Mouse (Mus musculus) embryonic facial prominence, embryonic 15.5 days (tissue): ENCODE results near the gene Trp53tg5. TPM values are rescaled to one million over a fixed set of nuclear protein-coding genes. Genes with fewer than 3 reads are reported as not detected.

Experiments used
- ATAC-seq: fragments of 200-750 bp; cut with Nextera tagmentation; 2 replicates; pipeline ENCODE4 v1.8.0; 2017; ENCODE audit warnings: low read depth, moderate TSS enrichment; ENCODE audit not compliant: insufficient number of reproducible peaks, low FRiP score, low TSS enrichment
- H3K27ac ChIP-seq: fragments of 300-500 bp; sonication (generic); replicated peaks from 2 replicates; pipeline ENCODE4 v1.5.1; 2015; ENCODE audit warnings: mild to moderate bottlenecking, inconsistent platforms
- H3K27me3 ChIP-seq: fragments of 300-500 bp; sonication (generic); 2 replicates; pipeline ENCODE4 v1.6.1; 2015; ENCODE audit warnings: inconsistent platforms
- H3K36me3 ChIP-seq: fragments of 300-500 bp; sonication (generic); 2 replicates; pipeline ENCODE4 v1.6.1; 2015; ENCODE audit warnings: mild to moderate bottlenecking, inconsistent platforms
- H3K4me1 ChIP-seq: fragments of 300-500 bp; sonication (generic); 2 replicates; pipeline ENCODE4 v1.6.1; 2015; ENCODE audit warnings: inconsistent platforms
- H3K4me2 ChIP-seq: fragments of 300-500 bp; sonication (generic); replicated peaks from 2 replicates; pipeline ENCODE4 v1.6.1; 2015; ENCODE audit warnings: mild to moderate bottlenecking, inconsistent platforms
- H3K4me3 ChIP-seq: fragments of 300-500 bp; sonication (generic); replicated peaks from 2 replicates; pipeline ENCODE4 v1.5.1; 2015; ENCODE audit warnings: mild to moderate bottlenecking, inconsistent platforms
- H3K9ac ChIP-seq: fragments of 300-500 bp; sonication (generic); 2 replicates; pipeline ENCODE4 v1.6.1; 2015; ENCODE audit warnings: inconsistent platforms
- H3K9me3 ChIP-seq: fragments of 300-500 bp; sonication (generic); replicated peaks from 2 replicates; pipeline ENCODE4 v1.6.1; 2016; ENCODE audit warnings: inconsistent platforms
- WGBS: fragments of 180-500 bp; shearing (Covaris S2); methylation state at CpG from one replicate; pipeline ENCODE4 v1.1.7; 2015; 5-methylcytosine and 5-hydroxymethylcytosine counted together
- polyA plus RNA-seq: library from polyadenylated mRNA; unstranded; fragments of >200 nt; fragmentation: Nextera tagmentation; extraction: Ambion mirVana; gene quantifications from 2 replicates; pipeline ENCODE4 v1.2.1, GENCODE M21; 2015

The Trp53tg5 gene
- polyA plus RNA-seq, 1 experiment from 2014 or later: not detected

DNA sequence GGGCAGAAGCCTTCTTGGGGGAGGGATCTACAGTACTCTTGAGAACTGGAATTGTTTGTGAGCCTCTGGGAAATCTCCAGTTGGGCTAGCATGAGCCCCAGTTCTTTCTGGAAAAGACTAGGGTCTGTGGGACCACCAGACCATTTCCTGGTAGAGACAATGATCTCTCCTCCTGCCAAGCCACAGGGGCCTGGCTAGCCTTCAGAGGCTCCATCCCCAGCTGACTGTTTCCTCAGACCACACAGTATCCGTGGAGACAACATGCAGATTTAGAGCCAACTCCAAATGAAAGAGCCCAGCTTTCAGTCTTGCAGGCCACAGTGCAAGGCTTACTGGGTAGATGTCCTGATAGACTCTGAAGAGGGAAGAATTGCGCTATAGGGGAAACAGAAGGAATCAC, 20.6 kb upstream of the Trp53tg5 start:
- no peak overlapping the region for H3K9ac ChIP-seq
- H3K4me3 ChIP-seq: no peak overlapping the region
- peaks cover 9% of the 10 kb centered on the region for H3K4me1 ChIP-seq
- no peak overlapping the region for H3K27ac ChIP-seq
- 40% methylated on average over 2 of the region's 2 CpGs for whole genome bisulfite sequencing
- no peak overlapping the region for H3K4me2 ChIP-seq
- no peak for ATAC-seq
- H3K27me3 ChIP-seq: no peaks in the 10 kb centered on the region
- no peaks in the 10 kb centered on the region for H3K9me3 ChIP-seq
- H3K36me3 ChIP-seq: peaks cover 5% of the 10 kb centered on the region; the same call in 1 of the 2 replicates

DNA sequence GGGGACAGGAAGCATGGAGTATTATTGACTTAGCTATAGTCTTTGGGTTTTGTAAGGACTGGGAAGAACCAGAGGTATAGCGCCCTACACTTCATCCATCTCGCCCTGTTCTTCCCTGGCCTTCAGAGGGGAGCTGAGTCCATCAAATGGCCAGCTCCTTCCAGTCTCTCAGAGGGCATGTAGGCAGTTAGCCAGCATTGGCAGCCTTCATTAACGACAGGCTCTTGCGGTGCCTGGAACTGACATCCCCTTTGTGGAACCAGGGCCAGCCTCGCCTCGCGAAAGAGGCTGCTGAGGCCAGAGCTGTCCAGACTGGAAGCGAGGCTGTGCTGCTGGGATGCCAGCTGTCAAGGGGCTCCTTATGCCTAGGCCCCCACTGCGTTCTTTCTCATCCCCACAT, 14.3 kb upstream of the Trp53tg5 start:
- H3K4me1 ChIP-seq: peaks cover 22% of the 10 kb centered on the region
- H3K4me3 ChIP-seq: no peak overlapping the region
- no peak overlapping the region for H3K9ac ChIP-seq
- no peaks in the 10 kb centered on the region; the same call in 1 of the 2 replicates for H3K36me3 ChIP-seq
- no peak overlapping the region for H3K27ac ChIP-seq
- H3K9me3 ChIP-seq: no peaks in the 10 kb centered on the region
- H3K27me3 ChIP-seq: peaks cover 23% of the 10 kb centered on the region
- WGBS: 63% methylated on average over 9 of the region's 9 CpGs
- ATAC-seq: no peak
- H3K4me2 ChIP-seq: no peak overlapping the region

DNA sequence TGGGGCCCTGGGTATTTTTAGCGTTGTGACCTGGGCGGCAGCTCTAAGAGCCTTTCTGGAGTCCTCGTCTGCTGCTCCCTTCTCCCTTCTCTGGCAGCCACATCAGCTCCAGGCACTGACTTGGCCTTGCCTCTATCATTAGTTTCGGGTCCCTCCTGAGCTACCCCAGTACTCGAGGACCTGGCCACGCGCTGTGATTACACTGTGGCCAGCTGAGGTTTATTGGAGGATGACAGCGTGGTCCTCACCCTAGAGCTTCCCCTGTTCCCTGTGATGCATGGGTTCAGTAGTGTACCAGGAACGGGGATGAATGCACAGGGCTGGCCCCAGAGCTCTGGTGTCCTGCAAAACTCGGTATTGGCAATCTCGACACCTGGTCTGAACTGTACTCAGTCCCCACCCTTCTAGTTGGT, 13.6 kb upstream of the Trp53tg5 start:
- Histone ChIP-seq H3K4me3 (peak overlapping the region; percentile 66), H3K9me3 (no peaks in the 10 kb centered on the region), H3K27me3 (peaks cover 23% of the 10 kb centered on the region), H3K27ac (no peak overlapping the region), H3K4me1 (peaks cover 22% of the 10 kb centered on the region), H3K9ac (peak overlapping the region; percentile 50), H3K4me2 (peak overlapping the region; percentile 99), H3K36me3 (no peaks in the 10 kb centered on the region; the same call in 1 of the 2 replicates)
- peak; percentile 45; the same call in 1 of the 2 replicates for ATAC-seq
- 16% methylated on average over 11 of the region's 11 CpGs for WGBS

DNA sequence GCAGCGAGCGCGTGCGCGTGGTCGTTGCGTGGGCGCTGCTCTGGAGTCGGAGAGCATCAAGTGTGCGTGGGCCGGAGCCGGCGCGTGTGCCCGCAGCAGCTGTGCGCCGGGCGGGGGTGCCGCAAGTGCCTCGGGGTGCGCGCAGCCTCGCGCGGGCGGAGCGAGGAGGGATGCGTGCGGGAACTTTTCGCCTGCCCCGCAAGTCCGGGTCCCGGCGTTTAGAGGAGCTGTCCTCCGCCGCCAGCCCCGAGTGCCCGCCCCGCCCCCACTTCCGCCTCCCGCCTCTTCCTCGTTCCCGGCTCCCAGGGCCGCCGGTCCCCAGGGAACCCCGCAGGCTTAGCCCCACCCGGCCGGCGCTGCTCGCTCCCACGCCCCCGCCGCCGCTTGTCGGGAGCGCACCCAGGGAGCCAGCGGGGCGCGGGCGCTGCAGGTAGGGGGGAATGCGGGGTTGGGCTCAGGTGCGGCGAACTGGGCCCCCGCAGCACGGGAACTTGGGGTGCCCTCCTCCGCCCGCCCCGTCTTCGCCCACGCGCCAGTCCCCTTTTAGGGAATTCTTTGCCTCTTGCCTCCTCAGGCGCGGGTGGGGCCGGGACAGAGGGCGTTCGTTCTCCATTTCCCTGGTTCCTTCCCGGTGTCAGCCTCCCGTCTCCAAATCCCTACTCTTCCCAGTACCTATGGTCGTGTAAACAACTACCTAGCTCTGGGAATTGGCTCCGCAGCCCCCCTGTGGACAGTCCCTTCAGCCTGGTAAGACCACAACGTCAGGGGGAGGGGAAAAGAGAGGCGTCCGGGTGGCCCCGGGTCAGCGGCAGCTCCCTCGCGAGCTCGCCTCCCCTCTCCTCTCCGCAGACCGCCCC, 13.0 kb upstream of the Trp53tg5 start:
- Histone ChIP-seq H3K36me3 (no peaks in the 10 kb centered on the region; the same call in 1 of the 2 replicates), H3K4me1 (peaks cover 22% of the 10 kb centered on the region), H3K27ac (no peak overlapping the region), H3K4me3 (peak overlapping the region; percentile 66), H3K9ac (peak overlapping the region; percentile 50), H3K4me2 (peak overlapping the region; percentile 99), H3K9me3 (no peaks in the 10 kb centered on the region), H3K27me3 (peaks cover 23% of the 10 kb centered on the region)
- under 1% methylated on average over 86 of the region's 90 CpGs for WGBS
- ATAC-seq: peak; percentile 55

DNA sequence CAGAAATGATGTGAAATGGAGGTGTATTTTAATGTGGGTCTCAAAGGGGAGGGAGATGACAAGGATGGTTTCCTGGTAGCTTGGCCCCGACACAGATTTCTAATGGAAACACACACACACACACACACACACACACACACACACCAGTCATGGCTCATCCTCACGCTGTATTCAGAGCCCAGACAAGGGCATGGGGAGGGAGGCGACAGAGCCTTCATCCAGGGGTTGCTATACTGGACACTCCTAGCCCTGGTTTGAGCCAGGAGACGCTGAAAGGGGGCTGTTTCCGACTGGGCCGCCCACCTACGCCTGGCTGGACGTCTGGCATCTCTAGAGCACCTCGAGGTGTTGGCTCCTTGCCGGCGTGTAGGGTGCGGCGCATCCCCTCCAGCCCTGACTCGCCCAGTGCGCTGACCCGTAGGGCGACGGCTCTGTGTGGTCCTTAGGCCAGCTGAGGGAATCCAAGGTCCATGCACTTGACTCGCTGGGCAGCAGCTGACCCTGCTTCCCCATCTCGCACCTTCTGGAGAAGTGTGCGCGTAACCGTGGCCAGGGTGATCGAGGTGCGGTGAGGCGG, 12.2 kb upstream of the Trp53tg5 start, which contains the start of gene Dbndd2:
Dbndd2 (plus strand) TSS at position 426 of the 577 bp plus-strand sequence.
- peak within 1 kb of the TSS; percentile 50 for H3K9ac ChIP-seq
- peaks cover 22% of the 10 kb centered on the region for H3K4me1 ChIP-seq
- H3K9me3 ChIP-seq: no peaks in the 10 kb centered on the region
- H3K4me2 ChIP-seq: peak within 1 kb of the TSS; percentile 99
- H3K27ac ChIP-seq: no peak within 1 kb of the TSS
- peak within 1 kb of the TSS; percentile 66 for H3K4me3 ChIP-seq
- whole genome bisulfite sequencing: 2% methylated on average over 26 of the region's 26 CpGs
- peaks cover 23% of the 10 kb centered on the region for H3K27me3 ChIP-seq
- peak; percentile 36; the same call in 1 of the 2 replicates for ATAC-seq
- no peaks in the 10 kb centered on the region for H3K36me3 ChIP-seq

DNA sequence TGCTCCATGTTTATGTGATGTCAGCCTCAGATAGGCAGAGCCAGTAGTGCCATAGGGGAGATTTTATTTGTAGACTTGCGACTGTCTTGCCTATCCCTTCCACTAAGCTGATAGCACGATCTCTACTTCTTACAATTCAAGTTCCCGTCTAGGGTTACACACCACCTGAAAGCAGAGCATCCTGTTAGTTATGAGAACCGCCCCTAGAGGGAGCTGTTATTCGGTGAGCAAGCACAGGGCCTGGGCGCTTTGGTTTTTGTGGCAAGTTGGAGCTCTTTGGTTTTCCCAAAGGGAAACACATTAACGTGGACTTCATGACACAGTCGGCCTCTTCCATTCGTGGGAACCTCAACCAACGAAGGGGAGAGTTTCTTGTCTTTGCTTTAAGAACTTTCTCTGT, 3.3 kb downstream of the Trp53tg5 start:
- Histone ChIP-seq H3K4me3 (no peak overlapping the region), H3K9ac (no peak overlapping the region), H3K4me2 (no peak overlapping the region), H3K27ac (no peak overlapping the region), H3K4me1 (peaks cover 5% of the 10 kb centered on the region; the same call in 1 of the 2 replicates), H3K36me3 (peaks cover 22% of the 10 kb centered on the region), H3K9me3 (no peaks in the 10 kb centered on the region), H3K27me3 (no peaks in the 10 kb centered on the region)
- no peak for ATAC-seq
- 18% methylated on average over 10 of the region's 10 CpGs for WGBS

DNA sequence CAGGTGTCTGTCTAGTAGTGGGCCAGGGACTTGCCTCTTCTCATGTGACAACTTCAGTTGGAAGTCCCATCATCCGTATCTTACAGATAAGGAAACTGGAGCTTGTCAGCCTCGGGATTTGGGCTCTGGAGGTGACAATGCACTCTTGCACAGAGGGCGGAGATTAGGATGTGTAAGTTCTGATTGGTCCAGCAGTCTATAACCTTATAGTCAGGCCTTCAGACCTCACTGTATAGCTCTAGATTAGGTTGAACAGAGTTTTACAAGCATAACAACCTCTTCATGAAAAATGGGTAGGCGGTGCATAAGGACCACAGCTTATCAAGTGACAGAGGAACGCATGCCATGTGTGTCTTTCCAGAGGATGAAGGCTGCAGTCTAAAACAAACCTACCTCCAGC, 6.7 kb downstream of the Trp53tg5 start:
- no peak for ATAC-seq
- H3K9me3 ChIP-seq: no peaks in the 10 kb centered on the region

DNA sequence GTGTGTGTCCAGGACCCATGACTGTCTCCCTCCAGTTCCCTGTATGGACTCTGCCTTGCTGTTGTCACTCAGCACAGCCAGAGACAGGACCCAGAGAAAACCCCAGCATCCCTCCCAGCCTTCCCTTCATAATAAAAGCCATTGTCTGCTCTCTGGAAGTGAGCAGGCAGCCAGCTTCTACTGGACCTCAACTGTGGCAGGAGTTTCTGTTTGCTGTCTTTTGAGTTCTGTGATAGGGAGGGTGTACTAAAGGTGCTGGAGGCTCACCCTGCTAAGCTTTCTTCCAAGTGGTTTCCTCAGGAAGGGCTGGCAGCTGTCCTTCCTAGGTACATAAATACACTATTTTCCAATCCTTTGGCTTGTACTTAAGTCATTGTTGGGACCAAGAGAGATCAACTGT, 8.4 kb downstream of the Trp53tg5 start:
- peaks cover 21% of the 10 kb centered on the region for H3K4me1 ChIP-seq
- no peak for ATAC-seq
- H3K9ac ChIP-seq: no peak overlapping the region
- H3K27me3 ChIP-seq: no peaks in the 10 kb centered on the region
- H3K4me3 ChIP-seq: no peak overlapping the region
- peaks cover 31% of the 10 kb centered on the region for H3K36me3 ChIP-seq
- H3K27ac ChIP-seq: no peak overlapping the region
- no peaks in the 10 kb centered on the region for H3K9me3 ChIP-seq
- H3K4me2 ChIP-seq: no peak overlapping the region

More for the DNA sequence above, 6.7 kb downstream of the Trp53tg5 start:
- no peak overlapping the region for H3K4me3 ChIP-seq
- H3K27me3 ChIP-seq: no peaks in the 10 kb centered on the region
- no peak overlapping the region for H3K4me2 ChIP-seq
- peaks cover 17% of the 10 kb centered on the region for H3K4me1 ChIP-seq
- H3K36me3 ChIP-seq: peaks cover 31% of the 10 kb centered on the region
- no peak overlapping the region for H3K27ac ChIP-seq
- H3K9ac ChIP-seq: no peak overlapping the region
- 69% methylated on average over 5 of the region's 5 CpGs for whole genome bisulfite sequencing

DNA sequence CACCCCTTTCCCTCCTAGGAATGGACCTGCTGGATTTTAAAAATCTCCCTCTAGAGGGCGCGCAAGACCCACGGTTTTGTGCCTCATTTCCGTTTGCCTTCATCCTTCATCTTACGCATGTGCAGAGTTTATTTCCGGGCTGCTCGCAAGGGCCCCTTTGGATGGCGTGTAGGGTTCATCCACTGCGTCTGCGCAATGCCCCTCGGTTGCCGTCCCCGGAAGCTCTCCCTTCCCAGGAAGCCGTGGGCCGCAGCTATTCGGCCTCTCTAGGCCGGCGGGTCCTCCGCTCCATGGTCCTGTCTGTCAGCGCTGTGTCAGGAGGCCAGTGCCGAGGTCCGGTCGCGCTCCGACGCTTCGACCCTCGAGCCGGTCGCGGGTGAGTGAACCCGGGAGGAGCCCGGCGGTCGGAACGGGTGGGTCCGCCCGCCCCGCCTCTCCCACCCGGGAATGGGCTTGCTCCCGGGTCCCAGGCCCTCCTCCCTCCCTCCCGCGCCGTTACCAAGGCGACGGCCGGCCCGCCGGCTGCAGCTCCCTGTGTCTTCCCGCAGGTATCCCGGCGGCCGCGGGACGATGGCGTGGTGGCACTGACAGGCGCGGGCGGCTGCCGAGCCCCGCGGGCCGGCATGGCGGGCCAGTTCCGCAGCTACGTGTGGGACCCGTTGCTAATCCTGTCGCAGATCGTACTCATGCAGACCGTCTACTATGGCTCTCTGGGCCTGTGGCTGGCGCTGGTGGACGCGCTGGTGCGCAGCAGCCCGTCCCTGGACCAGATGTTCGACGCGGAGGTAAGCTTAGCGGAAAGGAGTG, 12.6 kb downstream of the Trp53tg5 start, which contains the start of gene Gm20458:
Gm20458 (plus strand) TSS at position 223 of the 807 bp plus-strand sequence.
- Histone ChIP-seq H3K4me3 (peak within 1 kb of the TSS; percentile 58), H3K9ac (peak within 1 kb of the TSS; percentile 66), H3K36me3 (peaks cover 28% of the 10 kb centered on the region), H3K4me1 (peaks cover 33% of the 10 kb centered on the region), H3K27ac (peak within 1 kb of the TSS; percentile 77), H3K27me3 (no peaks in the 10 kb centered on the region), H3K9me3 (no peaks in the 10 kb centered on the region), H3K4me2 (peak within 1 kb of the TSS; percentile 68)
- WGBS: under 1% methylated on average over 76 of the region's 79 CpGs
- peak; percentile 98 for ATAC-seq

DNA sequence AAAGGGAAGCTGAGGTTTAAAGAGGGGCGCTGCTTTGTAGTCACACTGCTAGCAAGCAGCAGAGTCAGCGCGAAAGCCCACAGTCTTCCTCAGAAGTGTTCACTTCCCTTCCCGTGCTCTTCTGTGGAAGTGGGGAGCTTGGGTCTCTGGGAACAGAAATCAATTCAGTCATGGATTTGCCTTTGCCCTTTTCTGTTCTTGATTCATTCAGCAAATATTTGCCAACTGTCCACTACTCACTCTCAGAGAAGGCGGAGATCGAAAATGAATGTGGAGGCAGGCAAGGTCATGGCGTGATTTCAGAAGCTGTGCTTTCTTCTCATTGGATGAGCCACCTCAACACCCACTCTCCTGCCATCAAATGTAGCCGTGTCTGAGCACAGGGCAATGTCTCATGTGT, 15.0 kb downstream of the Trp53tg5 start:
- no peaks in the 10 kb centered on the region for H3K9me3 ChIP-seq
- no peak for ATAC-seq
- no peaks in the 10 kb centered on the region for H3K27me3 ChIP-seq
- H3K4me1 ChIP-seq: peaks cover 46% of the 10 kb centered on the region
- no peak overlapping the region for H3K9ac ChIP-seq
- WGBS: 84% methylated on average over 8 of the region's 8 CpGs
- peaks cover 7% of the 10 kb centered on the region; the same call in 1 of the 2 replicates for H3K36me3 ChIP-seq
- H3K27ac ChIP-seq: no peak overlapping the region
- no peak overlapping the region for H3K4me2 ChIP-seq
- H3K4me3 ChIP-seq: no peak overlapping the region

DNA sequence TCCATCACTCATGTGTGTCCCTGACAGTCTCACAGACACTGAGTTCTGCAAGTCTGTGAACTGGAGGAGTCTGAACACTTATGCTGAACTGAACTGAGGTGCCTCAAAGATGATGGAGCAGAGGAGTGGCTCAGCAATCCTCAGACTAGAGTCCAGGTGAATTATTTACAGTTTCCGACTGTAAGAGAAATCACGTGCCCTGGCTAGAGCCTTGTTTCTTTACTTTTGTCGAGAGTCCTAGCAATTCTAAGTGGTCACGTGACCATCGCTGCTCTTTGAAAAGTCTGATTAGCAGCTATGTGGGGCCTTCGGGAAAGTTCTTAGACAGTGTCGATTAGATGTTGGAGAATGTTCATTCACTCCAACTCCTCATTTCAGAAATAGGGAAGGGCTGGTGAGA, 15.6 kb downstream of the Trp53tg5 start:
- no peak overlapping the region for H3K4me3 ChIP-seq
- peaks cover under 1% of the 10 kb centered on the region; the same call in 1 of the 2 replicates for H3K36me3 ChIP-seq
- no peak overlapping the region for H3K9ac ChIP-seq
- ATAC-seq: no peak
- H3K27ac ChIP-seq: no peak overlapping the region
- H3K9me3 ChIP-seq: no peaks in the 10 kb centered on the region
- no peak overlapping the region for H3K4me2 ChIP-seq
- peaks cover 49% of the 10 kb centered on the region for H3K4me1 ChIP-seq
- no peaks in the 10 kb centered on the region for H3K27me3 ChIP-seq
- 63% methylated on average over 7 of the region's 7 CpGs for WGBS
